8 mouse cellular contexts compared by ENCODE assay signal in the genomic region with DNA sequence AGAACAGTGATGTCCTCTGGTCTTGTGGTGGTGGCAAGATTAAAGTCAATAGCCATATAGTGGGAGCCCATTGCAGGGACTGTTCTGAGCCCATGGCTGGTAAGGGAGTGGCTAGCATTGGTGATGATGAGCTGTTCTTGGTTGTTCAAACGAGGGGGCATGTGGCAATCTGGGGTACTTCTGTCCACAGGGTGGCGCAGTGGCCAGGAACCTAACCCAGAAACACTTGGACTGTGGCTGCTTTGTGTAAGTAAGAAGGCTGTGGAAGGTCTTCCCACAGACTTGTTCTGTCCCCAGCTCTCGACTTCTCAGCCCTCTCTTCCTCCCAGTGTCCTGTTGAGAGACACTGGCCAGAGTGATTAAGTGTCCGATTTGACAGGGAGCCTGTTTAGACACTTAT. TPM values are rescaled to one million over a fixed set of nuclear protein-coding genes. Genes with fewer than 3 reads are reported as not detected.
DNase-seq lines count a peak whose midpoint lies in the region; ATAC-seq and TF ChIP-seq lines count a peak whose summit lies in the region.

No protein-coding gene starts in this region.

- no peak for TF ChIP-seq CTCF in Patski (IDR thresholded peaks at IDR 0.05)
- TF ChIP-seq CTCF in stomach, postnatal 0 days (IDR thresholded peaks at IDR 0.05; ENCODE audit: low read depth) = peak; percentile 79

- POLR2A ChIA-PET in Patski (lab: Charles Lee) = interaction anchor here (1.3 kb wide), 1 partner anchor 174 kb away, joined by 4 read pairs; no protein-coding TSS in a partner anchor

- H3K9me3 ChIP-seq in heart, embryonic 10.5 days = no peaks in the 10 kb centered on the region
- H3K9me3 ChIP-seq in heart, embryonic 16.5 days (replicated peaks; ENCODE audit: control insufficient read depth, low read length) = no peaks in the 10 kb centered on the region
- no peaks in the 10 kb centered on the region for H3K9me3 ChIP-seq in midbrain, embryonic 11.5 days (ENCODE audit: control insufficient read depth, low read length)
- H3K9me3 ChIP-seq in stomach, postnatal 0 days (ENCODE audit: control insufficient read depth, low read length) = no peaks in the 10 kb centered on the region

- peaks cover 18% of the 10 kb centered on the region for H3K4me1 ChIP-seq in heart, embryonic 10.5 days
- H3K4me1 ChIP-seq in heart, embryonic 16.5 days (ENCODE audit: control insufficient read depth, insufficient read depth, low read length) = no peaks in the 10 kb centered on the region
- peaks cover 10% of the 10 kb centered on the region for H3K4me1 ChIP-seq in midbrain, embryonic 11.5 days (ENCODE audit: control insufficient read depth, insufficient read depth, low read length)
- H3K4me1 ChIP-seq in stomach, postnatal 0 days (replicated peaks; ENCODE audit: control insufficient read depth, insufficient read depth) = no peaks in the 10 kb centered on the region

- peak overlapping the region; percentile 33; the same call in 1 of the 2 replicates for H3K4me3 ChIP-seq in heart, embryonic 10.5 days
- H3K4me3 ChIP-seq in heart, embryonic 16.5 days (ENCODE audit: low read length) = no peak overlapping the region
- peak overlapping the region; percentile 5; the same call in 1 of the 2 replicates for H3K4me3 ChIP-seq in midbrain, embryonic 11.5 days (ENCODE audit: low read depth, low read length)
- no peak overlapping the region for H3K4me3 ChIP-seq in stomach, postnatal 0 days (ENCODE audit: low read depth, low read length)

- WGBS in heart, embryonic 10.5 days = 15% methylated on average over 4 of the region's 4 CpGs
- 15% methylated on average over 4 of the region's 4 CpGs for WGBS in heart, embryonic 16.5 days
- 12% methylated on average over 4 of the region's 4 CpGs for WGBS in midbrain, embryonic 11.5 days
- WGBS in stomach, postnatal 0 days = 16% methylated on average over 4 of the region's 4 CpGs

- no peak for TF ChIP-seq EP300 in stomach, postnatal 0 days (optimal IDR thresholded peaks at IDR 0.05)

- CTCF ChIA-PET in Patski (lab: Charles Lee) = interaction anchor here (1.0 to 3.1 kb wide), 11 partner anchors 9 to 261 kb away, joined by 3 to 29 read pairs (median 5); no protein-coding TSS in a partner anchor

- no peaks in the 10 kb centered on the region for H3K36me3 ChIP-seq in heart, embryonic 10.5 days
- no peaks in the 10 kb centered on the region for H3K36me3 ChIP-seq in heart, embryonic 16.5 days (ENCODE audit: control insufficient read depth, insufficient read depth)
- H3K36me3 ChIP-seq in midbrain, embryonic 11.5 days (ENCODE audit: control insufficient read depth, insufficient read depth, low read length) = no peaks in the 10 kb centered on the region
- H3K36me3 ChIP-seq in stomach, postnatal 0 days (ENCODE audit: control insufficient read depth, insufficient read depth, low read length) = no peaks in the 10 kb centered on the region

- peaks cover 59% of the 10 kb centered on the region for H3K27me3 ChIP-seq in heart, embryonic 10.5 days (ENCODE audit: insufficient read depth, poor library complexity, severe bottlenecking)
- peaks cover 64% of the 10 kb centered on the region for H3K27me3 ChIP-seq in Patski
- H3K27me3 ChIP-seq in heart, embryonic 16.5 days (ENCODE audit: control insufficient read depth, insufficient read depth, low read length) = peaks cover 36% of the 10 kb centered on the region
- no peaks in the 10 kb centered on the region; the same call in 1 of the 2 replicates for H3K27me3 ChIP-seq in midbrain, embryonic 11.5 days (ENCODE audit: control insufficient read depth, insufficient read depth, low read length)
- H3K27me3 ChIP-seq in stomach, postnatal 0 days (ENCODE audit: control insufficient read depth, insufficient read depth, low read length) = no peaks in the 10 kb centered on the region

- in situ Hi-C loops in Patski (cut with MboI; ENCODE audit: low pct_unique_long_range_greater_than_20kb) = no loop called here

- peak; percentile 5 for ATAC-seq in Patski
- ATAC-seq in heart, embryonic 16.5 days (replicated peaks; ENCODE audit: extremely low read depth, insufficient read depth, low FRiP score) = no peak
- ATAC-seq in midbrain, embryonic 11.5 days (ENCODE audit: low FRiP score) = peak; percentile 72; the same call in 1 of the 2 replicates
- no peak; the same call in 1 of the 2 replicates for ATAC-seq in stomach, postnatal 0 days (ENCODE audit: low FRiP score, low TSS enrichment)

- H3K27ac ChIP-seq in heart, embryonic 10.5 days = no peak overlapping the region
- no peak overlapping the region for H3K27ac ChIP-seq in heart, embryonic 16.5 days (ENCODE audit: low read length)
- no peak overlapping the region; the same call in 1 of the 2 replicates for H3K27ac ChIP-seq in midbrain, embryonic 11.5 days (ENCODE audit: low read depth, low read length)
- no peak overlapping the region for H3K27ac ChIP-seq in stomach, postnatal 0 days (replicated peaks)

- DNase-seq in heart, embryonic 10.5 days (ENCODE audit: low spot score) = no peak
- DNase-seq in heart, adult 18-20 months = no peak
- no peak for DNase-seq in Patski (ENCODE audit: low read depth, low spot score)
- peak; percentile 62 to 71 for DNase-seq in cerebellum, postnatal 4 days (ENCODE audit: low spot score in 2 of 2)
- DNase-seq in layer of hippocampus, adult 9-11 months = peak; percentile 41
- DNase-seq in midbrain, embryonic 11.5 days (ENCODE audit: low spot score, missing footprints) = peak; percentile 94
- DNase-seq in stomach, postnatal 0 days (ENCODE audit: low spot score) = peak; percentile 70

- peak overlapping the region; percentile 22 for H3K4me2 ChIP-seq in heart, embryonic 16.5 days (ENCODE audit: low read depth, low read length)
- peak overlapping the region; percentile 34 for H3K4me2 ChIP-seq in midbrain, embryonic 11.5 days
- H3K4me2 ChIP-seq in stomach, postnatal 0 days (replicated peaks; ENCODE audit: low read depth) = 0 out of 2 replicates have a peak overlapping the region, but pooled peaks have one; percentile 12

- no peak overlapping the region for H3K9ac ChIP-seq in heart, embryonic 16.5 days (ENCODE audit: low read length)
- H3K9ac ChIP-seq in midbrain, embryonic 11.5 days (ENCODE audit: low read length) = peak overlapping the region; percentile 54; the same call in 1 of the 2 replicates
- no peak overlapping the region for H3K9ac ChIP-seq in stomach, postnatal 0 days (ENCODE audit: low read length)

RNA-seq across cellular contexts. Expression of a gene that starts 9.0 kb away (rescaled TPM):
- polyA plus RNA-seq in heart, embryonic 10.5 days (2016; fragmentation: Nextera tagmentation; extraction: Ambion mirVana) = 0.58 and 1.1 TPM in 2 replicates
- 1 to 10 TPM; 1.5 to 2.0 TPM for total RNA-seq in heart, adult 18-20 months (2021)
- 0.04 TPM for polyA plus RNA-seq in Patski (2021)
- polyA plus RNA-seq in heart, embryonic 16.5 days (2015; fragmentation: Nextera tagmentation; extraction: Ambion mirVana) = 3.5 and 4.0 TPM in 2 replicates
- 1.3 and 1.4 TPM in 2 replicates for polyA plus RNA-seq in midbrain, embryonic 11.5 days (2014; fragmentation: Nextera tagmentation; extraction: Ambion mirVana)
- 4.5 and 5.3 TPM in 2 replicates for polyA plus RNA-seq in stomach, postnatal 0 days (2015; fragmentation: Nextera tagmentation; extraction: Ambion mirVana)

RNA-seq across cellular contexts. Expression of a gene that starts 56.6 kb away (rescaled TPM):
- 64.3 and 70.4 TPM in 2 replicates for polyA plus RNA-seq in heart, embryonic 10.5 days (2016; fragmentation: Nextera tagmentation; extraction: Ambion mirVana)
- 1 to 10 TPM; 8.4 to 8.8 TPM for total RNA-seq in heart, adult 18-20 months (2021)
- 40.7 TPM for polyA plus RNA-seq in Patski (2021)
- polyA plus RNA-seq in heart, embryonic 16.5 days (2015; fragmentation: Nextera tagmentation; extraction: Ambion mirVana) = 51.5 and 59.3 TPM in 2 replicates
- polyA plus RNA-seq in midbrain, embryonic 11.5 days (2014; fragmentation: Nextera tagmentation; extraction: Ambion mirVana) = 67.1 and 69.7 TPM in 2 replicates
- 49.7 and 55.0 TPM in 2 replicates for polyA plus RNA-seq in stomach, postnatal 0 days (2015; fragmentation: Nextera tagmentation; extraction: Ambion mirVana)

Comparison
In these comparisons a context has a peak if more than half of its experiments do, and no peak if none do; other contexts are left out.
1. H3K4me3 ChIP-seq: peak in heart, embryonic 10.5 days (single experiment) and midbrain, embryonic 11.5 days (single experiment); none in heart, embryonic 16.5 days (single experiment) and stomach, postnatal 0 days (single experiment).
2. DNase-seq: peak in cerebellum, postnatal 4 days (2 of 2), layer of hippocampus, adult 9-11 months (single experiment), midbrain, embryonic 11.5 days (single experiment) and stomach, postnatal 0 days (single experiment); none in heart, embryonic 10.5 days (single experiment), heart, adult 18-20 months (0 of 2) and Patski (single experiment).
3. ATAC-seq: peak in Patski (single experiment) and midbrain, embryonic 11.5 days (single experiment); none in heart, embryonic 16.5 days (single experiment) and stomach, postnatal 0 days (single experiment).
4. Peak in every context shown above with its lines, with median percentiles within 50 percentile points of each other: H3K4me2 ChIP-seq.